Mouse (Mus musculus) right cerebral cortex, postnatal 36 days (tissue): Measurements from ENCODE around the gene Rnf43.

Source experiments
- DNase-seq, 2 experiments: peaks; one replicate each; pipeline ENCODE4 v3.0.0; 2022; ENCODE audit warnings: low spot score in 2 of 2, mixed read lengths in 1 of 2

The Rnf43 gene

DNA sequence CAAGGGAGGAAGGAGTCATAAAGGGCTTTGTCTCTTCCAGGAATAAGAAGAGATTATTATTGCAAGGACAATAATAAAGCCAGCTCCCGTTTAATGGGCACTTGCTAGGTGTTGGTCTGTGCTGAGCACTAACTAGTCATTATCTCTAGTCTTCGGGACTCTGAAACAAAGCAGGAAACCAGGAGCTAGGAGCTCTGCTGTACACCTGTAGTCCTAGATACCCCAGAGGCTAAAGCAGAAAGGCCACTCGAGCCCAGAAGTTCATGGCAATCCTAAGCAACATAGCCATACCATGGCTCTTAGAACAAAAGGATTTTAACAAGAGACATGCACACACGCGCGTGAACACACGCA is 47.7 kb downstream of the Rnf43 start:
- DNase-seq: no peak

DNA sequence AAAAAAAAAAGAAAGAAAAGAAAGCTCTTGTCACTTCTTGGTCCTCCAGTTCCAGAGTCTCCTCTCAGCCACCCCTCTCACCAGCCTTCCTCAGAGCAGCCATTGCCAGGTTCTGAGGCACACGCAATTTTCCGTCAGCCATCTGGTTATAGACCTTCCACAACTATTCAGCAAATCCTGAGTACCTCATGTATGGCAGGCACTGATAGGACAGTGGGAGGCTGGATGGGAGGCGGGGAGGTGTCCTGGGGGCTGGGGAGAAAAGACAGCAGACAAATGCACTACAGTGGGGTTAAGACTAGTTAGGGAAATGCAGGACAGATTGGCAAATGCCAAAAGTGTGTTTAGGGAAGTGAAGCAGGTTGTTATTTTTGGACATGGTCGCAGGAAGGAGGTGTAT is 49.7 kb downstream of the Rnf43 start:
- no peak for DNase-seq

DNA sequence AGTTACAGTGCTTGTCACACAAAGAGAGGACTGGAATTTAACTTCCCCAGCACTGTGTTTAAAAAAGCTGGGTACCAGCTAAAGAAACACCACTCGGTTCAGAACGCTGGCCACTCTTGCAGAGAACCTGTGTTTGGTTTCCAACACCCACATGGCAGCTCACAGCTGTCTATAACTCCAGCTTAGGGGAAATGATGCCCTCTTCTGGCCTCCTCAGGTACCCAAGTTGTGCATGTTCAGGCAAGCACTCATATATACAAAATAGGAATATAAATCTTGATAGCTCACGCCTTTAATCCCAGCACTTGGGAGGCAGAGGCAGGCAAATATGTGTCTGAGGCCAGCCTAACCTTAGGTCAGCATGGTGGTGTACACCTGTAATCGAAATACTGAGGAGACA is 53.5 kb downstream of the Rnf43 start:
- DNase-seq: no peak

DNA sequence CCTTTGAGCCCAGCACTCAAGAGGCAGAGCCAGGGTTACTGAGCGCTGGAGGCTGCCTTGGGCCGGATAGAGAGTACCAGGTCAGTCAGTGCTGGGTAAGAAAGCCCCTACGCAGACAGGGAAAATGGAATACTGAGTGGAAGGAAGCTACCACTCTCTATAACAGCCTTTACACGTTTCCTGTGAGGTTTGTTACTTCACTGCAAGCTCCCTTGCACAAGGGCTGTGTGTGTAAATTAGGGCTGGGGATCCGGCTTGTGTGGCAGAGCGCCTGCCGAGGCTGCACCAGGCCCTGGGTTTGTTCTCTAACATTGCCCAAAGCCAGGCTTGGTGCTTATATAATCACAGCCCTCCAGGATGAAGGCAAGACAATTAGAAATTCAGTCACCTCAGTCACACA is 57.0 kb downstream of the Rnf43 start:
- no peak for DNase-seq

DNA sequence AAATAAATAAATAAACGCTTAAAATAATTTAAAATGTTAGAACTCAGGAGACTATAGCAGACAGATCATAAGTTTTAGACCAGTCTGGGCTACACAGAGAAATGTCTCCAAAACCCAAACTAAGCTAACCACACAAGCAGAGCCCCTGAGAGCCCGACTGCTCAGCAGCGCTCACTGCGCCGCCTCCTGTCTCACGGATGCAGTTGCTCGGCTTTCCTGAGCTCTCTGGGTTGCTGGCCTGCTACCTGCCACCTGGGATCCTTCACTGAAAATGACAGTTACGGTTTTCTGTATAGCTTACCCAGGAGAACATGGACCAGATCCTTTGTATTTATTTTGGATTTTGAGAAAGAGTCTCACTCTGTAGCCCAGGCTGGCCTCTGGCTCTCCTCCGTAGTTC is 57.8 kb downstream of the Rnf43 start:
- DNase-seq: no peak

DNA sequence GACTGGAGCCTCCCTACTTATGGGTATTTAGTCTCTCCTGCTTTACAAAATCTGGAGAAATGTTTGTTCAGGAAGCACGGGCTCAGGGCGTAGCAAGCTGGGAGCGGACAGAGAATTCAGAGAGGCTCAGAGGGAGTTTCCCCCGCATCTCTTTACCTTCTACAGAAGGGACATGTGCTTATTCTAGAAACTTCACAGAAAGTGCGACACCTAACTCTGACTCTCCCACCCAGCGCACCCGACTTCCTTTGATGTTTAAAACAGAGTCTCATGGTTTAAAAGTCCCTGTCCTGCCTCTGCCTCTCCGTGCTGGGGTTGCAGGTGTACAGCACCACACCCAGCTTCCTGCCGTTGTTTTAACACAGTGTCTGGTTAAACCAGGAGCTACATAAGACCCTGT is 58.3 kb downstream of the Rnf43 start:
- no peak for DNase-seq

DNA sequence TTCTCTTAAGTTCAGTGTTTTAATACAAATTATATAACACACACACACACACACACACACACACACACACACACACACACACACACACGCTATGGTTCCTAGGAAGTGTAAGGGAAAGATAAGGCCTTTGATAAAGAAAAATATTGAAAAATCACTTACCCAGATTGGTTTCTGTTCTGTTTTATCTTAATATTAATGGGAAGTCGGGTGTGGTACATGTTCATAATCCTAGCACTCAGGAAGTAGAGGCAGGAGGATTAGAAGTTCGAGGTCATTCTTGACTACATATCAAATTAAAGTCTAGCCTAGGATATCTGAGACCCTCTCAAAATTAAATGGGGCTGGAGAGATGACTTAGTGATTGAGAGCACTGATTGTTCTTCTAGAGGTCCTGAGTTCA is 59.6 kb downstream of the Rnf43 start:
- DNase-seq: no peak

DNA sequence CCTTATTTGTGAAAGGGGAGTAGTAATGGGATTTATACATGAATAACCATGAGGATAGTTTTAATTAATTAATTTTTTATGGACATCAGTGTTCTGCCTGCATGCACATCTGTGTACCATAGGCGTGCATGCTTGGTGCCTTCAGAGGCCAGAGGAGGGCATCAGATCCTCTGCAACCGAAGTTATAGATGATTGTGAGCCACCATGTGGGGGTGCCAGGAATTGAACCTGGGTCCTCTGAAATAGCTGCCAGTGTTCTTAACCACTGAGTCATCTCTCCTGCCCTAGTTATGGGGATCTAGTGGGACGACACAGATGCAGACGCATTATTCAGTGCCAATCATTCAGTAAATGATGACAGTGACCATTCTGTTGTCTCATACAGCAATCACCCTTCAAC is 60.4 kb downstream of the Rnf43 start:
- no peak for DNase-seq

DNA sequence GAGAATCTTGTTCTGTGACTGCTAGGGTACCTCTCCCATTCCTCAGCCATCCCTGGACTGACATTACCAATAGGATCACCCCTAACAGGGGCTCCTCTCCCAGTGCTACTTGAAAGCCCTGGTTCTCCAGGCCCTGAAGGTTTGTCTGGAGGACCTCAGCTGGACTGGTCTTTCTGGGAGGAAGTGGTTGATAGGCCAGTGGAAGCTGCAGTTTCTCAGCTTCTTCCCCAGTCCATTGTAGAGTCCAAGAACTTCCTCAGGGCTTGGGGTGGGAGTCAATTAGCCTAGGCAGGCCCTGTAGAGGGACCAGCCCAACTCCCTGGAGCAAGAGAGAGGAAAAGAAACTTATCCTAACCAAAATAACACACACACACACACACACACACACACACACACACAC is 63.0 kb downstream of the Rnf43 start:
- no peak for DNase-seq

DNA sequence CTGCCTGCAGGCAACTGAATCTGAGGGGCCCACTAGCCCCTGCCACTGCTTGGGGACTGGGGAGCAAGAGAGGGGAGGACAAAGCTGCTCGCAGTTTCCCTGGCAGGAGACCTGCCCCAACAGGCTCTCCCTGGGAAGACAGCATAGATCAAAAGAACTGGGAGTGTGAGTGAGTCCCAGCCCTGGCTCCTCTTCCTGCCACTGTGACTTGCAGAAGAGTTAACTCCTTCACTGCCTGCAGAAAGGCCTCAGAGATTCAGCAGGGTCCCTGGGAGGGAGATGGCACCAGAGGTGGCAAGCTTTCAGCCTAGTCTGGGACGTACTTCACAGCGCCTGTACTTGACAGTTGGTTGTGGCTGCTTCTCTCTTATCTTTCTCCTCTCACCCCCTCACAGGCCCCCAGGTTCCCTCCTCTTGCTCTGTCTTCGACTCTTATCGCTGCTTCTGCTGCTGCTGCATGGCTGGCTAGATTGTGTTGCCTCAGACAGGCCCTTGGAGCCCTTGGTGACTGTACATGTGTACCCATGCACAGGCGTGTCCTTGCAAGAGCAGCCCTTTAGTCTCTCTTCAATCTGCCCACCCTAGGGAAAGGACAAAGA is 63.5 kb downstream of the Rnf43 start:
- DNase-seq: no peak

DNA sequence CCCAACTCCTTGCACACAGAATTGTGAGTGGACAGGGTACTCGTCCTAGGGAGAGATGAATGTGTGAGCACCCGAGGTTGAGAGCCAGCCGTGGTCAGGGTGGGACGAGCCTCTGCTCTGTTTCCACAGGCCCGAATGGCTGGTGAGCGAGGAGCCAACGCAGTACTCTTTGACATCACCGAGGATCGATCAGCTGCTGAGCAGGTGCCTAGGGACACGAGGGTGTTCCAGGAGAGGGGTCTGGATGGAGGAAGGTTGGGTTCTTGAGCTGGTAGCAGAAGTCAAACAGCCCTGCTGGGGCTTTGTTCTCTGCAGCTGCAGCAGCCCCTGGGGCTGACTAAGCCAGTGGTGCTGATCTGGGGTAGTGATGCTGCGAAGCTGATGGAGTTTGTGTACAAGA is 64.5 kb downstream of the Rnf43 start:
- no peak for DNase-seq

DNA sequence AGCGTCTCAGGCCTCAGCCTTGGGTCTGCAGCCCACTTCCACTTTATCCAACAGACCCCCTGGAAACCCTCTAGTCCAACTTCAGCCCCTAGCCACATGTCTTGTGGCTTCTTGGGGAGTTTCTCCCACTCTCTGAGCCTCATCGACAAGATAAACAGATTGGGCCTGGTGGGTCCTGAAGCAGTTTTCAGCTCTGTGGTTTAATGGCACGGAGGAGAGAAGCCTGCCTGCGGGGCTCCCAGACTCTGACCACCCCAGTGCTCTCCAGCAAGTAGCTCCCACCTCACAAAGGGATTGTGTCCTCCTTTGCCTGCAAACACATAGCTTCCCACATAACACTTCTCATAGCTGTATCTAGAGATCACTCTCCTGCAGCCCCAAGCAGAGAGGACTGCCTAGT is 64.9 kb downstream of the Rnf43 start:
- no peak for DNase-seq

DNA sequence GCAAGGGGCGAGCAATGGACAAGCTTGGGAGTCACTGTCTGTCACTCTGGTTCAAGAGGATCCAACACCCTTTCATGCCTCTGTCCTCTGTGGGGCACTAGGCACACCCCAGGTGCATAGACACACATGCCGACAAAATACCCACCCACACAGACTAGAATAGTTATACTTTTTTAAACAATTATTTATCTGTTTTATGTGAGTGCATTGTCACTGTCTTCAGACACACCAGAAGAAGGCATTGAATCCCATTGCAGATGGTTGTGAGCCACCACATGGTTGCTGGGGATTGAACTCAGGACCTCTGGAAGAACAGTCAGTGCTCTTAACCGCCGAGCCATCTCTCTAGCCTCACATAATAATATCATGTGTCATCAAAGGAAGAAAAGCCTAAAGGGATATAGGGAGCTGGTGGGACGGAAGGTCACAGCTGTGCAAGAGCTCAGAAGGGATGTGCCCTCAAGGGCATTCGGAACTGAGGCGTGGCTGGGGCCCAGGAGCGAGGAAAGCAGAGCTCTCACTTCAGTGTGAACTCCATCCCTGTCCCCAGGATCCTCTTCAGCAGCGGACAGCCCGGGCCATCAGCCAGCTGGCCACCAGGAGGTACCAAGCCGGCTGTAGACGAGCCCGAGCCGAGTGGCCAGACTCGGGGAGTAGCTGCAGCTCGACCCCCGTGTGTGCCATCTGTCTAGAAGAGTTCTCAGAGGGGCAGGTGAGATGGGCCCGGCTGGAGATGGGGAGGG is 66.5 kb downstream of the Rnf43 start:
- no peak for DNase-seq

DNA sequence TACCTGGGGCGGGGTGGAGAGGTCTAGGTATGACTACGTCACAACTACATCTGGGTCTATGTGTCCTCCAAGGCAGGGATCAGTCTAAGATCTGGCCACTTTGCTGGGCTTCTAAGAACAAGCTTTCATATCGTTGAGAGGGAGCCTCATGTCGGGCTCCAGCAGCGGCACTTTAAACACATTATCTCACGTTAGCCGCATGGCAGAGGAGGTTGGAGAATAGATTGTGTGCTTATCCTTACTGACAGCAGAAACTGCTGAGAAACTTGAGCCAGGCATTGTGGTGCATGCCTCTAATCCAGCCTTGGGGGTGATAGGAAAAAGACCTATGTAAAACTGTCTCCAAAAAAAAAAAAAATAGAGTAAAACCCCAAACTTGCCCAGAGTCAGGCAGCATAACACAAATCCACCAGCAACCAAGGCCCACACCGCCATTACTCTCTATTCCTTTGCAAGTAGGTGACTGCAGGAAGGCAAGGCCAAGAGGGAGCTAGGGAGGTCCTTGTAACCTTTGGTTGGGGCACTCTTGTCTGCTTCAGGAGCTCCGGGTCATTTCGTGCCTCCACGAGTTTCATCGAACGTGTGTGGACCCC is 67.2 kb downstream of the Rnf43 start:
- DNase-seq: no peak

DNA sequence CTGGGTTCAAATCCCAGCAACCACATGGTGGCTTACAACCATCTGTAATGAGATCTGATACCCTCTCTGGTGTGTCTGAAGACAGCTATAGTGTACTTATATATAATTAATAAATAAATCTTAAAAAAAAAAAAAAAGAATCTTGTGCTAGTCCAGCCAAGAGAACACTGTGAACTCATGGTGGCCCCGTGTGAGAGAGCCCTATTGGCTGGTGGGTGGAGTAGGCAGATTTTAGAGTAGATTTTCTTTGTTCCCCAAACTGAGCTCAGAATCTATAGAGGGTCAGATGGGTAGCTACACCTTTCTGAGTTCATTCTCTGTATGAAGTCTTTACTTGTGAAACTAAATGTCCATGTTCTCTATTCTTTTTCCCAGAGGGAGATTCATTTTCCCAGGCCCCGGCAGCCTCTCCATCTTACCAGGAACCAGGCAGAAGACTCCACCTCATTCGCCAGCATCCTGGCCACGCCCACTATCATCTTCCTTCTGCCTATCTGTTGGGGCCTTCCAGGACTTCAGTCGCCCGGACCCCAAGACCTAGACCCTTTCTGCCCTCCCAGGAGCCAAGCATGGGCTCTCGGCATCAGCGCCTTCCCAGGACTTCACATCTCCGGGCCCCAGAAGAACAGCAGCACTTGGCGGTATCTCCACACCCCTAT is 68.3 kb downstream of the Rnf43 start:
- no peak for DNase-seq

DNA sequence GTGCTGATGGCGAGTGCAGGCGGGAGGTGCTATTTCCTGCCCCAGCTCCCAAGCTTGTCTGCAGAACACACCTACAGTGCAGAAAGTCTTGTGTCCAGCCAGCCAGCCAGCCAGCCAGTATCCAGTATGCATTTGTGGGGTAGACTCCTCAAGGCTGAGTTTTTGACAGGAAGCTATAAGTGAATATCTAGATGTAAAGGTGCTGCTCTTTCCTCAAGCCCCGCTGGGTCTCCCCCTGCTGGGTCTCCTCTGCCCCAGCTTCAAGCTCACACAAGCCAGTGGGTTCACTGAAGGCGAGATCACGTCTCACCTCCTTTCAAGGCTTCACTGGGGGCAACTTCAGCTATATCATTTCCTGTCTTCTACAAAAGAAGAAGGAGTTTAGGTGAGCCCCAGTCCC is 71.8 kb downstream of the Rnf43 start:
- no peak for DNase-seq

DNA sequence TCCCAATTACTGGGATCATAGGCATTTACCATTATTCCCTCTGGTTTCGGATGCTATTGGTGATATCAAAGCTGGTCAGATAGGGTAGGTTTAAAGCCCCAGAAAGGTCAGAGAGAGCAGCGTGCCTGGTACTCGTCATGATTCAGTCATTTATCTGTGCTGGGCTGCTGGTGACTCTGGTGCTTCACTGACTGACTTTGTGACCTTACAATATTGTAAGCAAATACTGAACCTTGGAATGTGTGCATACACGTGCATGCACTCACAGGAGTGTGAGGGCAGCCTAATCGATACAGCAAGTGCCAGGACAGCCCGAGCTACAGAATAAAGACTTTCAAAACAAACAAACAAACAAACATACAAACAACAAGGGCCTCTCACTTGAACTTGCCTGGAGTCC is 73.2 kb downstream of the Rnf43 start:
- no peak for DNase-seq

DNA sequence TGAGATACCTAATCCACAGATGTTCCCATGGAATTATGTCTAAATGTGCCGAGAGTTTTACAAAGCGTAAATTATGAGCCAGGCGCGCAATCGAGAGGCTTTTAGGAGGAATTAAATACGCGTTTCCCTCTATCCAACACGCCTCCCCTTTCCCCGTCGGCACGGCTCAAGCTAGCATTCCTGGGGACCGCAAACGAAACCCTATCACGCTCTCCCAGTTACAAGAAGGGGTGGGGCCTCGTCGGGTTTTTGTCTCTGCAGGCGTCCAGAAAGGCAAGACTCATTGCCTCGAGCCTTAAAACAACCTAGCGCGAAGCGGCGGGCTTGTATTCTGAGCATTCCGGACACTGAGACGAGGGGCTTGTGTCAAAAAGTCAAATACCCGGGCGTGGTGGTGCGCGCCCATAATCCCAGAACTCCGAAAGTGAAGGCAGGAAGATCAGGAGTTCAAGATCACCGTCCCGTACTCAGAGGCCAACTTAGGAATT is 74.2 kb downstream of the Rnf43 start:
- peak; percentile 20 to 24 for DNase-seq

DNA sequence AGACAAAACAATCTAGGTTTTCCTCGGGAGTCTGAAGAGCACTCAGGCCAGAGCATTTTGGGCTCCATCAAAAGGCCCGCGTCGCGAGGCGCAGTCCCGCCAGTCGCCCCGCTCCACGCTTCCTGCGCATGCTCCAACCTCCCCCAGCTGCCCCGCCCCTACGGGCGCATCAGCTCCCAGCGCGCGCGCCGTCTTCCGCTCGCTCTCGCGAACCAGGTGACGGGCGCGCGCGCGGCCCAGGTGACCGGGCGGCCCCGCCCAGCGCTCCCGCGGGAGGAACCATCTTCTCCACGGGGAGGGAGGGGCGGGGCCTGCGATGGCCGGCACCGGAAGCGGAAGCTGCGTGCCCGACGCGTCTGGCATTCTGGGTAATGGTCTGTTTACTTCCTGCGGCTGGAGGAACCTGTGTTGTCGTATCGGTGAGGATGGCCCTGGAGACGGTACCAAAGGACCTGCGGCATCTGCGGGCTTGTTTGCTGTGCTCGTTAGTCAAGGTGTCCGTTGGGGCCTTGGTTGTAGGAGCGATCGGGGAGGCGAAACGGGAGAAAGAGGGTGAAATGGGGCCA is 74.7 kb downstream of the Rnf43 start, which contains the start of gene Supt4a:
Gene Supt4a (plus strand): TSS at position 378 of the 566 bp plus-strand sequence.
- DNase-seq: peak; percentile 90 to 91

DNA sequence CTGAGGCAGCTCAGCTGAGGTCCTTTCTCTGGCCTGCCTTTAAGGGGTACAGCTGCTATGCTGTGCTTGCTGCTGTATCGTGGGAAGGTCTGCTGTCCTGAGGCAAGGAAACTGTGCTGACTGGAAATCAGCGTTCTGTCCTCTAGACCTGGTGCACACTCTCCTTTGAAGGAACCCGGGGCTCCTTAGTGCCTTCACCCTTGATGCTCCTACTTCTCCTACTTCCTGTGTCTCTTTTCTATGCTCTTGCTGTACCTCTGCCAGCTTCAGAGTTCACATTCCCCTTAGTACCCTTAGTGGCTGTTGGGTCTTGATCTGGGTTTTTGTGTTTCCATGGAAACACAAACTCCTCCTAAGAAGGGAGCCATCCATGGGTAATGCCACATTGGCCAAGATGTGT is 81.2 kb downstream of the Rnf43 start:
- no peak for DNase-seq

DNA sequence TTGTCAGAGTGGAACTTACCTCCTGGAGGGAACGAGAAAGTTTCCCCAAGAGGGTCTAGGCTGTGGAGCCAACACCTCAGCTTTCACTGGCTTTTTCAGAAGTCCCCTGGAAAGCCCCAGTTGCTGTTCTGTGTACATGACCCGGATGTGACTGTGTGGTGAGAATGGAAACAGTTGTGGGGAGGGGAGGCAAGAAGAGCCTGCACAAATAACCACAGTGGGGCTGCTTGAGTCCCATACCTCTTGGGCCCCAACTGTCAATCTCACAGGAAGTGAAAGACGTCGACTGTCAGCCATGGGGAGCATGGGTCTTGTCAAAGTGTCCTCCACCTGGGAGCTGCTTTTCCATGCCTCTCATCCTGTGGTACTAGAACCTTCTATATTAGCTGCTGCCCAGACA is 82.4 kb downstream of the Rnf43 start:
- no peak for DNase-seq
